Mouse (Mus musculus) bone marrow, adult 2 months (tissue): ENCODE measurements around the gene Actr1b.

ENCODE experiments used
- CTCF ChIP-seq: fragments of 200-500 bp; IDR thresholded peaks from 2 replicates; pipeline ENCODE4 v1.5.1; 2011; ENCODE audit warnings: low read length, control low read depth; ENCODE audit not compliant: control insufficient read depth, insufficient read depth
- POLR2A ChIP-seq: fragments of 200-500 bp; IDR thresholded peaks from 2 replicates; pipeline ENCODE4 v1.6.1; 2011; ENCODE audit warnings: low read depth, mild to moderate bottlenecking, control low read depth, low read length, borderline replicate concordance; ENCODE audit not compliant: control insufficient read depth

GRCm38 (mm10) chr1:36714311-36714710 lies at the start of gene Actr1b:
- TF ChIP-seq CTCF, result no peak
- no peak for TF ChIP-seq POLR2A
